Mouse (Mus musculus): ENCODE data around the gene Ulk3. TPM values are rescaled to one million over a fixed set of nuclear protein-coding genes. Genes with fewer than 3 reads are reported as not detected.
A peak's percentile ranks its signal among the peaks of the same experiment; 100 is the strongest.

Ulk3 gene
- polyA plus RNA-seq, 1 experiment from 2014 or later: 18.8 TPM

DNA sequence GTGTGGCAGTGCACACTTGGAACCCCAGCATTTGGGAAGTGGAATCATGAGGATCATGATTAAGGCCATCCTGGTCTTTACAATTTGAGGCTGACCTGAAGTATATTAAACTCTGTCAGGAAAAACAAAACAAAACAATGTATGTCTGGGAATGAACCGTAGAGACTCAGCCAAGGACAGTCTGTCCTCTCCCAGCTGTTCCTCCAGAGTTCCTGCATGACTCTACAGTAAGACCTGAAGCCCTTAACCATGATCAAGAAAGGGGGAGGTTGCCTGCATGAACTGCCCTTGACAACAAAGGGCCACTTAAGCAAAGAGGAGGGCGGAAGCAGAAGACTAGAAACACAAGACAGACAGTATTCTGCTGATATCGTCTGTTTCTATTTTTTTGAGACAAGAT lies 13.7 kb upstream of the Ulk3 start:
- no peak overlapping the region for H3K4me3 ChIP-seq (replicated peaks)
- H3K9ac ChIP-seq: no peak overlapping the region
- H3K4me2 ChIP-seq: no peak overlapping the region
- 78% methylated on average over 3 of the region's 3 CpGs for WGBS
- H3K36me3 ChIP-seq: peaks cover 58% of the 10 kb centered on the region
- no peaks in the 10 kb centered on the region for H3K4me1 ChIP-seq
- ATAC-seq (replicated peaks; ENCODE audit: low FRiP score): no peak
- H3K27ac ChIP-seq: no peak overlapping the region
- H3K9me3 ChIP-seq (replicated peaks): no peaks in the 10 kb centered on the region
- H3K27me3 ChIP-seq: no peaks in the 10 kb centered on the region

DNA sequence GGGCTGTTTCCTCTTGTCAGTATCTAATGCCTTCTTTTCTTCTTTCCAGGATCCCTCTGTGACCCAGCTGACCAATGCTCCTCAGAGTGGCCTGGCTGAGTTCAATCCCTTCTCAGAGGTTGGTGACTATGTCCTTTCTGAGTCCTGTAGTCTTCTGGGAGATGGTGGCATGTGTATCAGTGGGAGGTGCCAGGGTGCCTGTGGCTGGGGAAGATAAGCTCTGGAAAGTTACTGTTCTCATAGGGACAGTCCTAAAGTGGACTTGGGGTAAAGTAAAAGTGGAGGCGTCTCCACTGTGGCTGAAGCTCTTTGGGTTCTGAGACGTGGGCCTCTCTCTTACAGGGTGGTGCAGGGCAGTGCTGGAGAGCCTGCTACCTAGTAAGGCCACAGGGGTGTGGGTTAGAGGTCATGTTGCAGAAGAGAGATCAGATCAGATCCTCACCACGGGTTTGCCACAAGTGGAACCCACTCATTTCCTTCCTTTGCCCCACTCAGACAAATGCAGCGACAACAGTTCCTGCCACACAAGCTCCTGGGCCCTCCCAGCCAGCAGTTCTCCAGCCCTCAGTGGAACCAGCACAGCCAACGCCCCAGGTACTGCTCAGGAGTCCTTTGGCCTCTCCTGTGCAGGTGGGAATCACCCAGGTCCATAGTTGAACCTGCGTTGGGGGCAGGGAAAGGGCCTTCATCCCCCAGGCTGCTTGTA lies 12.0 kb upstream of the Ulk3 start:
- H3K36me3 ChIP-seq: peaks cover 62% of the 10 kb centered on the region
- 88% methylated on average over 6 of the region's 6 CpGs for WGBS

DNA sequence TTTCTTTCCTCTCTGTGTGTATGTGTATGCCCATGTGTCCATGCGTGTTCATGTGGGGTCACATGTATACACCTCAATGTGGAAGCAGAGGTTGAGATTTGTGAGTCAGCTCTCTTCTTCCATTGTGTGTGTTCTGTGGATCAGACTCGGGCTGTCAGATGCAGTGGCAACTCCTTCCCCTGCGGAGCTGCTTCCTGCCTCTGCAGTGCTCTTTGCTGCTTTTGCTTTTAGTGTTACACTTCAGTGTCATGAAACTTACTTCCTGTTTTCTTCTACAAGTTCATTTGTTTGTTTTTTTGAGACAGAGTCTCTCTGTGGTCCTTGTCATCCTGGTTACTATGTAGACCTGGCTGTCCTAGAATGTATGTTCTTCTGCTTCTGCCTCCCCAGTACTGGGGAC lies 4.3 kb upstream of the Ulk3 start:
- peaks cover 11% of the 10 kb centered on the region for H3K4me1 ChIP-seq
- peaks cover 80% of the 10 kb centered on the region for H3K36me3 ChIP-seq
- H3K4me2 ChIP-seq: no peak overlapping the region
- no peak for ATAC-seq (replicated peaks; ENCODE audit: low FRiP score)
- H3K9me3 ChIP-seq (replicated peaks): no peaks in the 10 kb centered on the region
- H3K27ac ChIP-seq: no peak overlapping the region
- H3K4me3 ChIP-seq (replicated peaks): no peak overlapping the region
- 82% methylated on average over 3 of the region's 3 CpGs for WGBS
- no peaks in the 10 kb centered on the region for H3K27me3 ChIP-seq
- H3K9ac ChIP-seq: no peak overlapping the region

More for the DNA sequence above, 12.0 kb upstream of the Ulk3 start:
- no peaks in the 10 kb centered on the region for H3K27me3 ChIP-seq
- no peaks in the 10 kb centered on the region for H3K9me3 ChIP-seq (replicated peaks)
- no peak overlapping the region for H3K9ac ChIP-seq
- H3K4me3 ChIP-seq (replicated peaks): no peak overlapping the region
- no peak overlapping the region for H3K27ac ChIP-seq
- ATAC-seq (replicated peaks; ENCODE audit: low FRiP score): no peak
- no peak overlapping the region for H3K4me2 ChIP-seq
- no peaks in the 10 kb centered on the region for H3K4me1 ChIP-seq

GRCm38 (mm10) chr9:57590726-57591125 lies 1.5 kb downstream of the Ulk3 start:
- Histone ChIP-seq H3K36me3 (peaks cover 49% of the 10 kb centered on the region), H3K4me2 (peak overlapping the region; percentile 95; the same call in 1 of the 2 replicates), H3K4me3 (replicated peaks) (no peak overlapping the region), H3K27me3 (no peaks in the 10 kb centered on the region), H3K4me1 (peaks cover 38% of the 10 kb centered on the region), H3K27ac (no peak overlapping the region), H3K9ac (no peak overlapping the region), H3K9me3 (replicated peaks) (no peaks in the 10 kb centered on the region)
- 44% methylated on average over 5 of the region's 5 CpGs for whole genome bisulfite sequencing
- no peak for ATAC-seq (replicated peaks; ENCODE audit: low FRiP score)

- Histone ChIP-seq H3K9ac (no peak overlapping the region), H3K4me3 (replicated peaks) (no peak overlapping the region), H3K4me2 (peak overlapping the region; percentile 3; the same call in 1 of the 2 replicates), H3K9me3 (replicated peaks) (no peaks in the 10 kb centered on the region), H3K27ac (0 out of 2 replicates have a peak overlapping the region, but pooled peaks have one; percentile 43), H3K4me1 (peaks cover 49% of the 10 kb centered on the region), H3K36me3 (peaks cover 27% of the 10 kb centered on the region), H3K27me3 (no peaks in the 10 kb centered on the region)
- peak; percentile 52 for ATAC-seq (replicated peaks; ENCODE audit: low FRiP score)
- WGBS: 36% methylated on average over 12 of the region's 12 CpGs
These were observed 4.4 kb downstream of the Ulk3 start for GRCm38 (mm10) chr9:57593454-57594173.

- Histone ChIP-seq H3K27ac (0 out of 2 replicates have a peak overlapping the region, but pooled peaks have one; percentile 43), H3K9ac (no peak overlapping the region), H3K4me1 (peaks cover 49% of the 10 kb centered on the region), H3K4me2 (peak overlapping the region; percentile 3; the same call in 1 of the 2 replicates), H3K9me3 (replicated peaks) (no peaks in the 10 kb centered on the region), H3K27me3 (no peaks in the 10 kb centered on the region), H3K4me3 (replicated peaks) (no peak overlapping the region), H3K36me3 (peaks cover 27% of the 10 kb centered on the region)
- ATAC-seq (replicated peaks; ENCODE audit: low FRiP score): no peak
- WGBS: 45% methylated on average over 9 of the region's 9 CpGs
These were observed 4.9 kb downstream of the Ulk3 start for GRCm38 (mm10) chr9:57594174-57594509.

DNA sequence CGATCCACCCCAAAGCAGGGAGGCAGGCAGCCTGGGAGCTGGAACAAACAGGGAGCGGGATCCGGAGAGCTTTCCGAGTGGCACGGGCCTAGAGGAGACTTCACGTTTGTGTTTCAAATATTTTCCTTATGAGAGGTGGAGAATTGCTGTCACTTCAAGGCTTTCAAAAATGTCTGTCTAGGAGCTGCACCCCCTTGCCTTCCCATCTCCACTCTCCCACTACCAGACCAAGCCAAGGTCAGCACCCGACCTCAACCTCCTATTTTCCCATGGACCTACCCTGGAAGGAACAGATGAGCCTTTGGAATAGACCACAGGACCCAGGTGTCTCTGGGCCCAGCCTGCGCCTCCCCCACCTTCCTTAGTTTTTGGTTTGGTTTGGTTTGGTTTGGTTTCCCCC lies 8.0 kb downstream of the Ulk3 start:
- Histone ChIP-seq H3K4me3 (replicated peaks) (no peak overlapping the region), H3K9ac (no peak overlapping the region), H3K4me1 (peaks cover 52% of the 10 kb centered on the region), H3K9me3 (replicated peaks) (no peaks in the 10 kb centered on the region), H3K4me2 (no peak overlapping the region), H3K27me3 (no peaks in the 10 kb centered on the region), H3K27ac (no peak overlapping the region), H3K36me3 (peaks cover 27% of the 10 kb centered on the region)
- WGBS: 85% methylated on average over 8 of the region's 8 CpGs
- ATAC-seq (replicated peaks; ENCODE audit: low FRiP score): no peak

DNA sequence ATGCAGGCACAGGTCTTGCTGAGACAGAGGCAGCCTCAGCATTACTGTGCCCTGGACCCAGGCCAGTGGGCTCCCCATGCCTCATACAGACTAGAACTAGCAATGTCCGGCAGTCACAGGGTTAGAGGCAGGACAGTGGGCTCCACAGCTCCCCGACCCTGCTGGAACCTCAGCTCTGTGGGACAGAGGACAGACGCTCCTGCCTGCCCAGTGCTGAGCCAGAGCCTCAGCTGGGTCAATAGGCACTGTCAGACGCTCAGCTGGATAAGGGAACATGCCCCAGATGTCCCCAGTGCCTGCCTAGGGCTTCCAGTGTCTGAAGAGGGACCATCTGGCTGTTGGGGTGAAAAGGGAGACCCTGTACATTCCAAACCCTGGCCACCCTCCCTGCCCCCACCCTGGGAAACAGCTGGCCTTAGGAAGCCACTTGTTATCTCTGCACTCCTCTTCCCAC lies 8.7 kb downstream of the Ulk3 start:
- Histone ChIP-seq H3K36me3 (peaks cover 23% of the 10 kb centered on the region), H3K9me3 (replicated peaks) (no peaks in the 10 kb centered on the region), H3K4me1 (peaks cover 52% of the 10 kb centered on the region), H3K27ac (no peak overlapping the region), H3K4me2 (no peak overlapping the region), H3K9ac (no peak overlapping the region), H3K27me3 (no peaks in the 10 kb centered on the region), H3K4me3 (replicated peaks) (no peak overlapping the region)
- WGBS: 30% methylated on average over 4 of the region's 4 CpGs
- no peak for ATAC-seq (replicated peaks; ENCODE audit: low FRiP score)

GRCm38 (mm10) chr9:57598851-57599563 lies 9.8 kb downstream of the Ulk3 start:
- H3K9me3 ChIP-seq (replicated peaks): no peaks in the 10 kb centered on the region
- H3K36me3 ChIP-seq: peaks cover 18% of the 10 kb centered on the region
- H3K4me2 ChIP-seq: no peak overlapping the region
- 47% methylated on average over 8 of the region's 8 CpGs for WGBS
- H3K27me3 ChIP-seq: peaks cover 3% of the 10 kb centered on the region; the same call in 1 of the 2 replicates
- no peak overlapping the region for H3K9ac ChIP-seq
- no peak overlapping the region for H3K27ac ChIP-seq
- H3K4me3 ChIP-seq (replicated peaks): no peak overlapping the region
- 0 out of 2 replicates have a peak, but pooled peaks have one; percentile 53 for ATAC-seq (replicated peaks; ENCODE audit: low FRiP score)
- peaks cover 42% of the 10 kb centered on the region for H3K4me1 ChIP-seq

- no peak overlapping the region for H3K27ac ChIP-seq
- no peak overlapping the region for H3K9ac ChIP-seq
- H3K9me3 ChIP-seq (replicated peaks): no peaks in the 10 kb centered on the region
- H3K4me2 ChIP-seq: no peak overlapping the region
- H3K4me3 ChIP-seq (replicated peaks): no peak overlapping the region
- ATAC-seq (replicated peaks; ENCODE audit: low FRiP score): no peak; the same call in 1 of the 2 replicates
- peaks cover 37% of the 10 kb centered on the region for H3K4me1 ChIP-seq
- 0 out of 2 replicates have a peak, but pooled peaks cover 3% of the 10 kb centered on the region for H3K36me3 ChIP-seq
- peaks cover 14% of the 10 kb centered on the region; the same call in 1 of the 2 replicates for H3K27me3 ChIP-seq
- 12% methylated on average over 3 of the region's 3 CpGs for WGBS
These were observed 11.5 kb downstream of the Ulk3 start for GRCm38 (mm10) chr9:57600620-57601352.

DNA sequence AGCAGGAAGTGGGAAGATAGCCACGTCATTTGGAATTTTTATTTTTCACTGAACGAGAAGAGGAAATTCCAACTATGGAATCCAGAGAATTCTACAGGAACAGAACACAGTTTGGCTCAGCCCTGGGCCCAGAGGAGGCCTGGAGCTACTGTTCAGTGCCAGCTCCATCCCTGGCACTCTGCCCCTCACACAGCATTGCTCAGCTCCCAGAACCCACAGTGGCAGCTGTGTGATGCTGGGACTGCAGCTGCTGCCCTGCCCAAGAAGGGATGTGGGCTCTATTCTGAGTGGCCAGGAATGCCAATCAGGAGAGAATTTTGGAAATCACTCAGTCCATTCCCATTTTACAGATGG lies 12.1 kb downstream of the Ulk3 start:
- 45% methylated on average over 2 of the region's 2 CpGs for WGBS
- Histone ChIP-seq H3K4me3 (replicated peaks) (no peak overlapping the region), H3K27ac (no peak overlapping the region), H3K9ac (no peak overlapping the region), H3K36me3 (no peaks in the 10 kb centered on the region), H3K9me3 (replicated peaks) (no peaks in the 10 kb centered on the region), H3K27me3 (peaks cover 18% of the 10 kb centered on the region; the same call in 1 of the 2 replicates), H3K4me1 (peaks cover 40% of the 10 kb centered on the region), H3K4me2 (no peak overlapping the region)
- no peak for ATAC-seq (replicated peaks; ENCODE audit: low FRiP score)

Data from kidney, embryonic 15.5 days (tissue).